Mouse (Mus musculus): ENCODE data around the gene Pitpnm3.

Gene Pitpnm3

GRCm38 (mm10) chr11:72134536-72135382, 819 bp downstream of the Pitpnm3 start:
- peak; percentile 71 for DNase-seq

DNA sequence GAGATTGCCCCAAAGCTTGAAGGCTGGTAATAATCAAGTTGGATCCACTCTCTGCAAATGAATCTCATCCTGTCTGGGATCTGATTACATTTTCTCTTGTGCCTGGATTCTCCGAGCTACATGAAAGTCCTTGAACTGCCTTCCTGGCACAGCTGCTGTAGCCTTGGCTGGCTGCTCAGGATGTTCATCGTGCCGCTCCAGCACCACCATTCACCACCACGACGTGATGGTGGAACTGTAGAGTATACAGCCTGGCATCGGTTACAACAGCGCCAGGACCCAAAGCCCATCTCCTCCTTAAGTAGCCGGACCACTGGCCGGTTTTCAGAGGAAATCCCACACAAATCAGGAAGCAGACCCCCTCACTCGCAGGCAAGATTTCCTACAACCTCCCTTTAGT, 2.5 kb downstream of the Pitpnm3 start:
- no peak for DNase-seq

- peak; percentile 85 for DNase-seq
Measured at GRCm38 (mm10) chr11:72132266-72132665, 3.3 kb downstream of the Pitpnm3 start.

DNA sequence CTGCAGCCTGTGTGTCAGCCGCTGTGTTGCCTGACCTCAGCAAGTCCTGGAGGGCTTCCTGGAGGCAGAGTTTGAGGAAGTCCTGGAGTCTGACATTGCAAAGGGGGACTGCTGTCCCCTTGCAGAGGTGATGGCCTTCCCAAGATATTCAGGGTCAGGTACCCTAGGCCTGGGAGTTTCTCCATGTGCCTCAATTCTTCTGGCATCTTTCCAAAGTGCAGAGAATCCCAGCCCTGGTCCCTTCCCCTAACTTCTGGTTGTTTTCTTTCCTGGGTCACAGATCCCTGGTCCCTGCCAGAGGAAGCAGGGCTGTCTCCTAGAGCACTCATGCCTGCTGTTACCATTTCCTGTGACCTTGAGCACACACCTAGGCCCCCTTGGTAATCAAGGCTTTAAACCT, 3.9 kb downstream of the Pitpnm3 start:
- DNase-seq: no peak

DNA sequence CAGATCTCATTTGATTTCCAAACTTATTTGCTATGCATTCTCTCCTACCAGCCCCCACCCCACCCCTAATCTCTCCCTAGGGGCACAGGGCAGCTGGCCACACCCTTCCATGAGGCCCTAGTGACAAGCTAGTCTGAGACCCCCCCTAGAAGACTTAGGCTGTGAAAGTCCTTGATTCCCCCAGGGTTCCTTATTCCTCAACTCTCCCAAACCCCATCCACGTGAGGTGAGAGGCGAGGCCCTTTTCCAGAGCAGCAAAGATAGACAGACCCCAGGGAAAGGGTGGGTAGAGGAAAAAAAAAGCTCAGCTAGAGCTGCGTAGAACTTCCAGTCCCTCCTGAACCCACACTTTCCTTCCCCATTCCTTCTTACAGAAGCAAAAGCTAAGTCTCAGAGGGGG, 4.7 kb downstream of the Pitpnm3 start:
- DNase-seq: no peak

GRCm38 (mm10) chr11:72130472-72130871, 5.1 kb downstream of the Pitpnm3 start:
- DNase-seq: no peak

- peak; percentile 90 for DNase-seq
Measured at GRCm38 (mm10) chr11:72130021-72130420, 5.6 kb downstream of the Pitpnm3 start.

- DNase-seq: peak; percentile 73
Measured at GRCm38 (mm10) chr11:72129032-72129894, 6.3 kb downstream of the Pitpnm3 start.

DNA sequence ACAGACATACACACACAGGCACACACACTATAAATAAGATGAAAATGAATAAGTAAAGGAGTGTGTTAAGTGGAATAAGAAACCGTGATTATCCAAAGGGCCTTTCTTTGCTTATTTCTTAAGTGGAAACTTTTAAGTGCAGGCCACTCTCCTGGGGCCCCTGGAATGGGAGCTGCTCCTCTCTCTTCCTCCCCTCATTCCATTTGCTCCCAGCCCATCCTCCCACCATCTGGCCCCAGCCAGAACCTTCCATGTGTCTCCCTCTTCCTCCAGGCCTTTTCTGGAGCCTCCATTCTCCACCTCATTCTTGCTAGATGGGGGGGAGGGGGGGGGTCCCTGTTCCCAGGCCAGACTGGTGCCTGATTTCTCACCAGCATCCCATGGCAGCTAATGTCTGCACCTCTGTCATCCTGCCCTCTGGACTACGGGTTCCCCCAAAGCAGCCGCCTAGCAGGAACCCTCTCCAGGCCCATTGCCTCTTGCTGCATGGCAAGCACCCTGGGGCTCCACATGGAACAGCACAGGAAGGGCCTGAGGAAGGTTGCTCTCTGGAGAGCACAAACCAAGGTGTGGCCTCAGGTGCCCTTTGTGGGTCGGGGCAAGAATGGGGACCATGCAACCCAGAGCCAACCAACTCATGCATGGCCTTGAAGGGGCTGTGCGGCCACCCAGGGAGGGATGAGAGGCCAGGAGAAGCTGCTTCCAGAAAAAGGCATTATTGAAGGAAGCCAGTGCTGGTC, 8.0 kb downstream of the Pitpnm3 start:
- no peak for DNase-seq

GRCm38 (mm10) chr11:72125781-72126180, 9.8 kb downstream of the Pitpnm3 start:
- peak; percentile 86 for DNase-seq

- DNase-seq: no peak
Measured at GRCm38 (mm10) chr11:72123531-72123930, 12.0 kb downstream of the Pitpnm3 start.

GRCm38 (mm10) chr11:72120354-72120753, 15.2 kb downstream of the Pitpnm3 start:
- DNase-seq: peak; percentile 6

GRCm38 (mm10) chr11:72118630-72119029, 16.9 kb downstream of the Pitpnm3 start:
- DNase-seq: no peak

GRCm38 (mm10) chr11:72113296-72113695, 22.3 kb downstream of the Pitpnm3 start:
- no peak for DNase-seq

DNA sequence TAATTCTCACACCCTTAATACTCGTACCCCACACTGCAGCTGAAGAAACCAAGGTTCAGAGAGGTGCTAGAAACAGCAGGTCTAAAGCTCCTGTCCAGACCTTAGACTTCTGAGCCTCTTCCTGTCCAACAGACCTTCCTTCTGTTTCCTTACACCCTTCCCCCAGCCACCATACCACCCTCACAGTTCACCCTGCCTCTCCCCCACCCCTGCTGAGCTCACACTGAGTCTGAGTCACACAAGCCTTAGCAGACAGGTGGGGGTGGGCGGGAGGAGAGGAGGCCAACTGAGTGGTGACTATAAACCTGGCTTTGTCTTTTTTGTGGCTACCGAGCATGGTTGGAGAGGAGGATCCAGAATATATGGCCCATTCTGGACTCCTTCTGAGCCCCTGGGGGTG, 24.9 kb downstream of the Pitpnm3 start:
- no peak for DNase-seq

DNA sequence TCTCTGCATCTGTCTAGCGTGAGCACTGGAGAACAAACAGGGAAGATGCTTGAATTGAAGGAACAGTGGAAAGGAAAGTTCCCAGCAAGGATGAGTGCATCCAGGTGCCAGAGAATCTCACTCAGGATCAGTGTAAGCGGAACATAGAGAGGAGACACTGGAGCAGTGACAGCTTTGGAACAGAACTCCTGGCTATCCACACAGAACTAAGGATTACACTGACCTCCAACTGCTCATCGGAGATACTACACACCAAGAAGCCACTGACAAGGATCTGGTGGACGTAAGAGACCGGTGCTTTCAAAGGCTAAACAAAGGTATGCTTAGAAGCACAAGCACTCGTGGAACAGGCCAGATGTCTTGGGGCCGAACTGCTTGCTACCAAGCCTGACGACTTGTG, 31.4 kb downstream of the Pitpnm3 start:
- no peak for DNase-seq

DNA sequence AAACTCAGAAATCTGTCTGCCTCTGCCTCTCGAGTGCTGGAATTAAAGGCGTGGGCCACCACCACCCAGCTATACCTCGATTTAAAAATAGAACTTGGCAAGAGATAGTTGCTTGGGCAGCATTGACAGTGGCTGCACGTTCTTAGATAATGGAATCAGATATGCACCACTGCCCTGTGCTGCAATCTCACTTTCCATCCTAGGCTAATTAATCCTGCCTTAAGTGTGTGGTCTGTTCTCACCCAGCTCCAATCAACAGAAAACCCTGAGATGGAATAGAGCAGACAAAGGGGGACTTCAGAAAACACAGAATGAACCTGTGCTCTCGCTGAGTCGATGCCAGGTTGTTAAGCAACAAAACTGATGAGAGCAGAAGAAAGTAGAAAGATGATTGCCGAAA, 32.0 kb downstream of the Pitpnm3 start:
- no peak for DNase-seq

- DNase-seq: no peak
Measured at GRCm38 (mm10) chr11:72100996-72101395, 34.6 kb downstream of the Pitpnm3 start.

DNA sequence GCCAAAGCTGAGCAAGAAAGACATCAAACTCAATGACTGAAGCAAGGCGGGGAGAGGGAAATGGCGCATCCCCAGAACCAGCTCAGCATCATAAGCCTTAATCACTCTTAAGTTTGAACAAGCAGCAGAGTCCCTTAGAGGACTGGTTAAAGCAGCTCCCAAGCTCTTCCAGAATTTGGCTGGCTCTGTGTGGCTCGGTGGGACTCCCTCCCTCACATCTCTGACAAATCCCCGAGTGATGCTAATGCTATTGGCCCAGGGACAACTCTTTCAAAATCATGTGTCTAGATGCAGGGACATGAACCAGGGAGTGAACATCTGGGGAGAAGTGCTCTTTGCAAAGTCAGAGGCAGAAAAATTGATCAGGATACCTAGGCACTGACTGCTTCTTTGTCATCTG, 36.4 kb downstream of the Pitpnm3 start:
- DNase-seq: no peak

DNA sequence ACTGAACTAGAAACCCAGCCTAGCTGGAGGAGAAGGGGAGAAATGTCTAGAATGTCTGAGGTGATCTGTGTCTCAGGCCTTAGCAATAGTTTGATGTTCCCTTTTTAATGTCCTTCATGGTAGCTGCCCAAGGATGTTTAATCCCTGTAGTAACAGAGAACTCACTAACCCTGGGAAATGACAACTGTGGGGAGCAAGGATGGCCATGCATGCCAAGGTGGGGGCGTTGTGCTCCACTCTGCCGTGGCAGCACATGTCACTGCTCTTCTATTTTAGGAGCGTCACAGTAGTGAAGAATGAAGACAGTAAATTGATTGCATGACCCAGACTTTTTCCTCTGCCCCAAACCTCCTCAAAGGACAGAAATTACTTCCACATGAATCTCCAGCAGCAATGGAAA, 37.6 kb downstream of the Pitpnm3 start:
- no peak for DNase-seq

GRCm38 (mm10) chr11:72095994-72096393, 39.6 kb downstream of the Pitpnm3 start:
- no peak for DNase-seq

DNA sequence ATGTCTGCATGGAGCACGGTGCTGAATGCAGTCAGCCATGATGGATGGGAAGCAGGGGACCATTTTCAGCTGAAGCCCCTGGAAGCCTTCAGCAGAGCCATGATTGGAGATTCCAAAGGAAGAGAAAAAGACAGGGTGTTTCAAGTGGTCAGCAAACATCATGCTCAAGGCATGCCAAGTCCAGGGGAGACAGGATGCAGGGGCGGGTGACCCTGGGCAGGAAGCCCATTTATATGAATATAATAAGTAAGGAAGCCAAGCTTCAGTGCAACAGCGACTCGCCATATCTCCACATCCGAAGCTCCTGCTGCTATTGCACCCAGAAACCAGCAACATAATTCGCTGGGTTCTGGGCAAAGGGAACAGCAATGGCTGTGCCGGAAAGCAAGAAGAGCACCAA, 41.1 kb downstream of the Pitpnm3 start:
- no peak for DNase-seq

DNA sequence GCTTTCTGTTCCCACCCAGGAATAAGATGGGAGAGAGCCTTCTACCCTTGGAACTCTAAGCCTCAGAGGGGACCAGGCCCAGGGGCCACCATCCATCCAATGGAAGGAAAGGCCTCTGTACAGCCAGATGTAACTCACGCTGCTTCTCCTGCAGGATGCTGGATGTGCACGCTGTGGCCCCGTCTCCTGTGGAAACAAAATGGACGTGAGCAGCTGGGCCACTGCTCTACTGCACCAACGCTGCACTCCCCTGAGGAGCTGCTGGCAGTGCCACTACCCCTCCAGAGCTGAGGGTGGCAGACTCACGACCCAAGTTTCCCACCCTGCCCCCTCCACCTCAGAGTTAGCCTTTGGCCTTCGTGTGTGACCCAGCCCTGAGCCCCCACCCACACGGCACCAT, 43.2 kb downstream of the Pitpnm3 start:
- DNase-seq: no peak

All from cerebellum, adult 11-12 months (tissue).